Mouse (Mus musculus) ES-E14 (cell line): ENCODE measurements around the gene Sdcbp2. TPM values are rescaled to one million over a fixed set of nuclear protein-coding genes. Genes with fewer than 3 reads are reported as not detected.

Experiments used
- DNase-seq: peaks from one replicate; pipeline ENCODE4 v3.0.0-alpha.2; 2013; ENCODE audit warnings: low read depth, low spot score
- H3K27ac ChIP-seq: 2 replicates; pipeline ENCODE4 v1.5.1; 2012; ENCODE audit warnings: low read depth, mild to moderate bottlenecking, low read length, moderate library complexity, mixed read lengths; ENCODE audit not compliant: poor library complexity, insufficient read depth, severe bottlenecking
- H3K36me3 ChIP-seq: 2 replicates; pipeline ENCODE4 v1.6.1; 2012; ENCODE audit warnings: mild to moderate bottlenecking, low read length, moderate library complexity, mixed read lengths; ENCODE audit not compliant: control insufficient read depth, poor library complexity, insufficient read depth, severe bottlenecking
- H3K4me1 ChIP-seq, 2 experiments: fragments of 150-350 bp in 1 of 2; sonication (generic) in 1 of 2; 2 replicates each; pipeline ENCODE4 v1.6.1; 2012; ENCODE audit warnings: low read length in 2 of 2, mild to moderate bottlenecking in 1 of 2, mixed read lengths in 1 of 2; ENCODE audit not compliant: control insufficient read depth in 2 of 2, insufficient read depth in 2 of 2, poor library complexity in 1 of 2
- H3K4me3 ChIP-seq, 2 experiments: fragments of 150-350 bp in 1 of 2; sonication (generic) in 1 of 2; 2 replicates each; pipeline ENCODE4 v1.5.1; 2012; ENCODE audit warnings: low read length in 2 of 2, low read depth in 1 of 2, mild to moderate bottlenecking in 1 of 2, mixed read lengths in 1 of 2; ENCODE audit not compliant: insufficient read depth in 1 of 2, poor library complexity in 1 of 2, severe bottlenecking in 1 of 2
- H3K9ac ChIP-seq: 2 replicates; pipeline ENCODE4 v1.6.1; 2012; ENCODE audit warnings: low read depth, mild to moderate bottlenecking, low read length, mixed read lengths; ENCODE audit not compliant: poor library complexity, insufficient read depth, severe bottlenecking
- H3K9me3 ChIP-seq: fragments of 150-350 bp; sonication (generic); 2 replicates; pipeline ENCODE4 v1.6.1; 2012; ENCODE audit warnings: low read depth, mild to moderate bottlenecking, low read length; ENCODE audit not compliant: control insufficient read depth, insufficient read depth
- CHD2 ChIP-seq: IDR thresholded peaks from 2 replicates; pipeline ENCODE4 v1.6.1; 2014; ENCODE audit warnings: mild to moderate bottlenecking, low read depth, low read length, inconsistent platforms
- HCFC1 ChIP-seq: IDR thresholded peaks from 2 replicates; pipeline ENCODE4 v1.6.1; 2012; ENCODE audit warnings: low read length, inconsistent platforms, borderline replicate concordance; ENCODE audit not compliant: insufficient read depth
- MAFK ChIP-seq: IDR thresholded peaks from 2 replicates; pipeline ENCODE4 v1.6.1; 2014; ENCODE audit warnings: mild to moderate bottlenecking, low read depth, low read length, inconsistent platforms; ENCODE audit not compliant: insufficient read depth
- ZC3H11A ChIP-seq: IDR thresholded peaks from 2 replicates; pipeline ENCODE4 v1.6.1; 2012; ENCODE audit warnings: low read depth, mild to moderate bottlenecking, inconsistent platforms, low read length, borderline replicate concordance
- ZNF384 ChIP-seq: IDR thresholded peaks from 2 replicates; pipeline ENCODE4 v1.6.1; 2012; ENCODE audit warnings: low read depth, low read length, inconsistent platforms
- in situ Hi-C, 2 experiments: fragments of 600-800 bp; cut with MboI; formaldehyde crosslinking; loops; one replicate each; pipeline ENCODE4 v1.15.1; 2025; ENCODE audit warnings: low sequenced_read_pairs in 2 of 2, inconsistent platforms in 1 of 2; ENCODE audit not compliant: unreplicated experiment in 2 of 2
- total RNA-seq: library from RNA; depleted of rRNA; stranded (reverse); fragments of 300-350 nt; gene quantifications from 2 replicates; pipeline ENCODE4 v1.2.3, GENCODE M21; 2012

Sdcbp2 gene
- total RNA-seq, 1 experiment: 4.1 TPM

GRCm38 (mm10) chr2:151629310-151629709 lies 56.9 kb downstream of the Sdcbp2 start:
- no peaks in the 10 kb centered on the region; a peak in 1 of 4 replicates for H3K4me1 ChIP-seq
- in situ Hi-C loops: no loop called here
- no peaks in the 10 kb centered on the region for H3K36me3 ChIP-seq
- DNase-seq: no peak
- no peak overlapping the region for H3K27ac ChIP-seq
- H3K9me3 ChIP-seq: no peaks in the 10 kb centered on the region
- H3K9ac ChIP-seq: no peak overlapping the region
- H3K4me3 ChIP-seq: no peak overlapping the region
- TF ChIP-seq CHD2 (no peak), HCFC1 (no peak), ZC3H11A (no peak), ZNF384 (no peak), MAFK (no peak)

- no peaks in the 10 kb centered on the region for H3K36me3 ChIP-seq
- in situ Hi-C loops: no loop called here
- no peak overlapping the region for H3K27ac ChIP-seq
- no peaks in the 10 kb centered on the region for H3K9me3 ChIP-seq
- H3K9ac ChIP-seq: peak overlapping the region; percentile 66
- DNase-seq: no peak
- TF ChIP-seq CHD2 (no peak), HCFC1 (no peak), MAFK (no peak), ZC3H11A (no peak), ZNF384 (no peak)
- peak overlapping the region; percentile 58 to 65 for H3K4me3 ChIP-seq
- H3K4me1 ChIP-seq: no peaks in the 10 kb centered on the region; a peak in 1 of 4 replicates
These were observed 59.2 kb downstream of the Sdcbp2 start for GRCm38 (mm10) chr2:151631406-151632158.

- Histone ChIP-seq H3K36me3 (no peaks in the 10 kb centered on the region), H3K4me3 (peak within 1 kb of the TSS; percentile 58 to 65), H3K4me1 (no peaks in the 10 kb centered on the region; a peak in 1 of 4 replicates), H3K27ac (no peak within 1 kb of the TSS), H3K9ac (peak within 1 kb of the TSS; percentile 66), H3K9me3 (no peaks in the 10 kb centered on the region)
- in situ Hi-C loops: no loop called here
- no peak for DNase-seq
- TF ChIP-seq ZNF384 (no peak), HCFC1 (no peak), MAFK (no peak), ZC3H11A (no peak), CHD2 (no peak)
These were observed 59.9 kb downstream of the Sdcbp2 start, which contains the start of gene Snph for GRCm38 (mm10) chr2:151632159-151632814. Gene Snph, minus strand, starts transcription at chr2:151632593.

GRCm38 (mm10) chr2:151632982-151633381 lies 60.6 kb downstream of the Sdcbp2 start:
- Histone ChIP-seq H3K27ac (no peak overlapping the region), H3K4me3 (no peak overlapping the region), H3K9me3 (no peaks in the 10 kb centered on the region), H3K4me1 (no peaks in the 10 kb centered on the region; a peak in 1 of 4 replicates), H3K9ac (no peak overlapping the region), H3K36me3 (no peaks in the 10 kb centered on the region)
- no peak for DNase-seq
- in situ Hi-C loops: no loop called here
- TF ChIP-seq ZC3H11A (no peak), CHD2 (no peak), MAFK (no peak), HCFC1 (no peak), ZNF384 (no peak)
